Mouse (Mus musculus) spleen, postnatal 14 days (tissue): ENCODE data around the gene Galnt14.

Source experiments
- DNase-seq, 2 experiments: peaks; one replicate each; pipeline ENCODE4 v3.0.0; 2021 to 2022; ENCODE audit warnings: low spot score in 2 of 2

The Galnt14 gene

GRCm38 (mm10) chr17:73710042-73710911 is at the start of gene Galnt14:
TSS of gene Galnt14 (minus strand) at chr17:73710453.
- peak in 1 of 2 experiments; percentile 42 for DNase-seq

DNA sequence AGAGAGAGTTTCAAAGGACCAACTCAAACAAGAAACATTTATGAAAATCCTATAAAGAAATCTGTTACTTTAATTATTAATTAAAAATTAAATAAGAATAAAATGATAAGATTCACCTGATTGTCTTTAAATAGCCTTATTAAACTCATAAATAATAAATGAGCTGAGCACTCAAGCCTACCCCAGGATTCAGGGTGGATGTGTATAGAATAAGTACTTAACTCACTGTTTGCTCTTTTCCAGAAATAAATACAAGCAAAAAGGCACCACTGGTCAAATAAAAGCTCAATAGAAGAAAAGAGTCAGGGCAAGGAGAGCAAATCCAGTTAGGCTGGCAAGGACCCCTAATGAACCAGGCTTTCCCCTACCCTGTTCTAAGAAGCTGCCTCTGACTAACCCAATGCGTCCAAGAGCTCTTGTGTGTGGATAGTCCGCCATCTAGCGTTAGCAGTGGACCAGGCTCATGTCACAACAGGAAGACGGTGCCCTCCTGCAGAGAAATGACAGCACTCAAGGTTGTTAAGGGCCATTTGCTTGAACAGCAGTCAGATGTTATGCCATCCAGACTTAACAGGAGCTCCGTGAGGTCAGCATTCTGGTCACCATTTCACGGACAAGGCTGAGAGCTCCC is 33.5 kb upstream of the Galnt14 start:
- peak; percentile 36 to 58 for DNase-seq

- DNase-seq = no peak
These were observed 13.8 kb upstream of the Galnt14 start for GRCm38 (mm10) chr17:73723885-73724682.

GRCm38 (mm10) chr17:73719021-73719748 is 8.9 kb upstream of the Galnt14 start:
- DNase-seq = no peak

DNA sequence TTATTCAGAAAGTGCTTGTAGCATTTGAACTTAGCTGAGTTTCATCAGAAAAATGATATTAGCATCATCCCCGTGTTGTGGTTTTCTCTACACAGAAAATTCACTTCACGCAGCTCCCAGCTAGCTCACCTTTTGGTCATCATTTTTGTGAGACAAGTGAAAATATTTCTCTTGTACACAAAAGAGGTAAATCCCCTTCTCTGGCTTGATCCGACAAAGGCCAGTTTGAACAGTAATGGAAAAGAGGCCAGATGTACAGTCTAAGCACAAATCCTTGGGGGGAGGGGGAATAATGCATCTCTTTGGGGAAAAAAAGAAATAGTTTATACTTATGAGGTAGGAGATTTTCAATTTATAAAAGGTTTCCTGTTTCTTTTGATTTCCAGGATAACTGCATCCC is 6.4 kb upstream of the Galnt14 start:
- DNase-seq = no peak

DNA sequence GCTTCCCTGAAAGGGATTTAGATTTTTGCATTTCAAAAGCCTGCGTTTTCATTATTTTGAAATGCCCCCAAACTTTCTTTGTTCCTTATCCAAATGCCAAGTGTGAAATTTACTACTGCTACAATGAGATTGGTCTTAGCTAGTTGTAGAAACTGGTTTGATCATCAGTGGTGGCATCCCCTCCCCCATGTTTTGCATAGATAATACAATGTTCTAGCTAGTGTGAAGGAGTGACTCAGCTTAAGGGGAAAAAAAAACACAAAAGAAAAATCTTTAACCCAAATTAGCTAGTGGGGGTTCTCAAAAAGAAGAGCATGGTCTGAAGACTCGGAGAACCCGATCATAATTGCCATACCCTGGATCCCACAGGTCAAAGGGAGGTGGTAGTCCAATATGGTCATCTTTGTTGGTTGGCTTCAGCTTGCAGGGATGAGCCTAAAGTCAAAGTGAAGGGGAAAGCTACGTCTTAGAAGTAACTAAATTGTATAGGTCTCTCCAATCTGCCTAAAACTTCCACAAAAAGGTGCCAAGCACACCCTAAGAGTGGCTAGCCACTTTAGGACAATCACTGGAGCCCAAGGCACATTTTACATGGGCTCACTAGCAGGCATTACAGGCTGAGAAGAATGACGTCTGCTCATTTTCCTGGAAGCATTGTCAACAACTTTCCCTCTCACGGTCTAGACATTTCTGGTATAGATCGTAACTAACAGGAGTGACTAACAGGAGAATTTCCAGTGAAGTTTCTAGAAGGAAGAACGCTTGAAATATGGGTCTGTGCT is 4.4 kb upstream of the Galnt14 start:
- DNase-seq = no peak

- no peak for DNase-seq
These were observed 3.1 kb upstream of the Galnt14 start for GRCm38 (mm10) chr17:73713347-73713746.

GRCm38 (mm10) chr17:73711919-73712318 is 1.7 kb upstream of the Galnt14 start:
- no peak for DNase-seq

GRCm38 (mm10) chr17:73709131-73710041 is 867 bp downstream of the Galnt14 start:
- no peak for DNase-seq

- no peak for DNase-seq
These were observed 1.8 kb downstream of the Galnt14 start for GRCm38 (mm10) chr17:73708451-73708850.

DNA sequence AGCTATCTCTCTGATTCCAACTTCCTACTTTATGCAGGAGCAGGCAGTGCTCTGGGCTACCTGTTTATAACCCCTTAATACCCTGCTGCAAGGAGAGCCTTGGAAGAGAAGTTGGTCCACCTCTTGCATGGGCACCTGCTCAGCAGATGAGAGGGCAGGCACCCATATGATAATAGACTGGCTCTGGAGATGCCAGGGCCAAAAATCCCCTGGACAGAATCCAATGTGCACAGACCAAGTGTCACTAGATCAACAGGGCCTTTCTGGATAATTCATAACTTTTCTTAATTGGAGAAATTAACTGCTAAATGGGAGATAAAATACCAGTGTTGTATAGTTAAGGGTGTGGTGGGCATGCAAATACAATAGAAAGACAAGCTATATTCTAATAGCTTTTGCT is 6.7 kb downstream of the Galnt14 start:
- DNase-seq = no peak

DNA sequence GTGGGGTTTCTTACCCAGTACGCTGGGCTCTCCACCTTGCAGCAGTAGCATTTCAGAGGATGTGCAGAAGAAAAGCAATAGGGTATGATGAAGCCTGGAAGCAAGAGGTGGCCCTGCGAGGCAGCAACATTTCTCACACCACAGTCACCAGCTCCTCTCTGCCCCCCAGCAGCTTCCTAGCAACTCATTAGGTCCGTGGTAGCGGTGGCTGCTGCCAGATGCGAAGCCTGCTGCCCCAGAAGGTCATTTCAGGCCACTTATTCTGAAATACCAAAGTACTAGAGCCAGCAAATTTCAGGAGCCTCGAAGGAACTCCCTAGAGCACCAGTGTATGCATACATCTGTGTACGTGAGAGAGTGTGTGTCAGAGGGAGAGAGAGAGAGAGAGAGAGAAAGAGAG is 9.2 kb downstream of the Galnt14 start:
- DNase-seq = no peak

DNA sequence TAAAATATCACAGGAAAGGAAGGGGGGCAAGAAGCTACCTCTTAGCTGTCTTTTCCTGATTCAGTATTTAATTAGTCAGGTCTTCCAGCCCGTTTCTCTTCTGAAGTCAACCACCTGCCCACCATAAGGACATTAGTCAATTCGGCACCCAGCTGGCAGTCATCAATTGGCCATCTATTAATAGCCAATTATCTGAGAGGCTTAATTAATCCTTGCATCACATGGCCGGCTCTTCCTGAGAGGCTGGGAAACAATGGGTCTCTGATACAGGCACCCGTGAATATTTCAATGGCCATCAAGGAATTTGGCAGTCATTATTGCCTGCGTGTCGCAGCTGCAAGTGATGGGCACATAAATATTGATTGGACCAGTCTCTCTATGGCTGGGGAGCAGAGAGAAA is 10.4 kb downstream of the Galnt14 start:
- no peak for DNase-seq

DNA sequence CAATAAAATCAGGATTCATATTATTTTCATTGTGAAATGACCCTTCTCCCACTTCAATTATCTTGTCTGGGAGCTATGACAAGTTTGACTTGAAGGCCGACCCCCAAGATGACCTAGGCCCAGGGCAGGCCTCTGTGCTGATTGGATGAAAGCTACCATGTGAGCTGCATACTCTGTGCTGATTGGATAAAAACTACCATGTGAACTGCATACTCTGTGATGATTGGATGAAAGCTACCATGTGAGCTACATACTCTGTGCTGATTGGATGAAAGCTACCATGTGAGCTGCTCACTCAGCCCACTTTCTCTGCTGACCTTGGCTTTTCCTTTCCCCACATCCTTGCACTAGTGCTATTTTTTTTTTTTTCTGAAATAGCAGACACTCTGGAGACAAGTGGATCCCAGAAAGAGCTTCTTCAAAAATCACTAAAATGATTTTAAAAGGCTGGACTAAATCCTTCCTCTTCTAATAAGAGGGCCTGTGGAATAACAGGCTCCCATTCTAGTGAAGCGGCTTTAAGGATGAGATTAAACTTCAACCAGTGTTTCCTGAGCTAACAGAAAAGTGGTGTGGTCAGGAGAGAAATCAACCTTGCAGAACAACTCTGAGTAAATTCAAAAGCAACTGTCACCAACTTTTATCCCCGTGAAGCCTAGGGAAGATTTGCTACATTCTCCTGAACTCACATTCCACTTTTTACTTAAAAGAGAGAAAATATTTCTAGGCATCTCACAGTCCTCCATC is 15.9 kb downstream of the Galnt14 start:
- DNase-seq = no peak

DNA sequence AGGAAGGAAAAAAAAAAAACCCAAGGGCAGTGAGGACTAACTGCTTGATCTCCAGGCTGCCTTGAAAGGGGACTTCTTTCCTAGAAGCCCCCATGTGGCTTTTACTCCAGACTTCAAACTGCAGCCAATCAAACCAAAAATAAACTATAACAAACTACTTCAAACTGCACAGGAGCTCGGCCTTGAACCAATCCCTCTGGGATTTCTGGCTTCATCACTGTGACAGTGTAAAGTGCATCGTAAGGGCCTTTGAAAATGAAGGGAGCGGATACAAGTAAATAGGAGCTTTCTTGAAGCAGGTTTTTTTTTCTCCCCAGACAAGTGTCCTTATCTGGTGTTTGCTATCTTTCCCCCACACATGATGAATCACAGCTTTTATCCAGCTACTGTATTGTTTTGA is 22.0 kb downstream of the Galnt14 start:
- no peak for DNase-seq

DNA sequence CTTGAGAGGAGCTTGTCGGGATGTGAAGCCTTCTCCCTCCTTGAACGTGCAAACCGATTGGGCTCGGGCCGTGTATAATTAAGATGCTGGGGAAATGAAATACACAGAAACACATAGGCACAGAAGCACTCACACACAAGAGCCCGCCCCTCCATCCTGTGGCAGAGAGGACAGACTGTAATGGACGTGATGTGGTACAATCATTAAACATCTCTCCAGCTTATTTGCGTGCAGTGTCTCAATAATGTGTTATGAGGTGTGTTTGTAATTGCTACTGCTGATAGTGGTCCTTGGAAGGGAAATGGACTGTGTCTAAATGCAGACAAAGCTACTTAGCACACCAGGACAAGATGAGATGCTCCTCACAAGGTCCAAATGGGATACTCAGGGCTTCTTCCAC is 24.0 kb downstream of the Galnt14 start:
- no peak for DNase-seq

DNA sequence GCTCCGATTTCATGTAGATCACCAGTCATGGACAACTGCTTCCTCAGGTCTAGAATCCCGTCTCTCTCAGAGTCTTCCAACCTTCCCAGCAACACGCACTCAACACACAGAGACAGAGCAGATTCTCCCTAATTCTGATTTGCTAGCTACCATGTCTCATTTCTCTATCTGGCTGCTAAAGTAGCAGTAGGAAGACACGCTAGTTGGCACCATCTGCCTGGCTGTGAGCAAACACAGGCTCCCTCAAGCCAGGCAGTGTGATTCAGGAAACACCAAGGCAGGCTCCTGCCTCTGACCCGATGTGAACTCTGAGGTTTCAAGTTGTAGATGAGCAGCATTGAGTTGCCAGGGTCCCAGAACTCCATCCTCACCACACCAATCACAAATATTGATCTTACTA is 25.5 kb downstream of the Galnt14 start:
- DNase-seq = no peak

DNA sequence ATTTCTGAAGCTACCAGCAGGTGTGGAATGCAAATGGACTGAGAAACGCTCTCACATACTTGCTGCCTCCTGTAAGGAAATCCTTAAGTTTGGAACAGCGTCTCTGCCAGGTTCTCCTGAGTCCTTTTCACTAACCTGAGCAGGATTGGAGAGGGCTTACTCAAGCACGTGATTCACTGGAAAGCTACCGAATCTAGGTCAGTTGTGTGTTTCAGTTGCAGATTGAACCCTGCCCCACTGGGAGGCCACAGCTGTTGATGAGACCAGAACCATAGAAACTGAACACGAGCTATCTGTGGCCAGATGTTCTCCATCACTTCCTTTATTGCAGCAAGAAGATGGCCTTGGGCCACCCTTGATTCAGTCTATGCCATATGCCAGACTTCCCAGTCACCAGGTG is 38.3 kb downstream of the Galnt14 start:
- DNase-seq = no peak

GRCm38 (mm10) chr17:73670048-73670447 is 40.2 kb downstream of the Galnt14 start:
- no peak for DNase-seq
